Mouse (Mus musculus): Measurements from ENCODE around the gene Strap.

Strap gene

DNA sequence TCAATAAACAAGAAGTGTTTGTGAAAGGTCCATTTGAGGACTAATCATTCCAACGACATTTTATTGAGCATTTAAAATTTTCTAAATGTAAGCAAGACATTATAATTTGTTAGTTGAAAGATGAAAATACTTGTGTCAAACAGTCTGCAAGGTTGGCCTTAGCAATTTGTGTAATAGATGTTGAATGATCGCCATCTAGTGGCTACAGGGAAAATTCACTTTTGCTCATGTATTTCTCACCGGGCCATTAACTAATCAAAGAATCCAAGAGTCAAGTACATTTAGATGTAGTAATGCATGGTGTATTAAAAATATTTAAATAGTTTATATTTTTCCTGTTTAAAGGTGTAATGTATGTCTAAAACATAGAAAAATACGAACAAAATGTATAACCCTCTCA, 11.0 kb upstream of the Strap start:
- DNase-seq, result peak in 1 of 2 experiments; percentile 38

DNA sequence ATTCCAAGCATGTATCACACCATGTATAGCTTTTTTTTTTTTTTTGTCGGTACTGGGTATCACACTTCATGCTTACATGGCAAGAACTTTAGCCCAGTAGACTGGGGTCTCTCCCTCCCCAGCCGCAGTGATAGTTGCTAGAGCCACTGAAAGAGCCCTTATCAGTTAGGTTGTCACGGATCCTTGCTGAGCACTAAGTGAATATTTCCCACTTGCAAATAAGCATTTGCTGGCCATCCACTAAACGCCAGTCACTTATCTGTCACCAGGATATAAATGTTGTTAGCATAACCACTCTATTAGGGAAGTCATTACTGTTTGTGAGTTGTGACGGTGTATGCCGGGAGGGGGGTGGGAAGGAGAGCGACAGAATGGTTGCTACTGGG, 425 bp upstream of the Strap start:
- DNase-seq, result no peak

DNA sequence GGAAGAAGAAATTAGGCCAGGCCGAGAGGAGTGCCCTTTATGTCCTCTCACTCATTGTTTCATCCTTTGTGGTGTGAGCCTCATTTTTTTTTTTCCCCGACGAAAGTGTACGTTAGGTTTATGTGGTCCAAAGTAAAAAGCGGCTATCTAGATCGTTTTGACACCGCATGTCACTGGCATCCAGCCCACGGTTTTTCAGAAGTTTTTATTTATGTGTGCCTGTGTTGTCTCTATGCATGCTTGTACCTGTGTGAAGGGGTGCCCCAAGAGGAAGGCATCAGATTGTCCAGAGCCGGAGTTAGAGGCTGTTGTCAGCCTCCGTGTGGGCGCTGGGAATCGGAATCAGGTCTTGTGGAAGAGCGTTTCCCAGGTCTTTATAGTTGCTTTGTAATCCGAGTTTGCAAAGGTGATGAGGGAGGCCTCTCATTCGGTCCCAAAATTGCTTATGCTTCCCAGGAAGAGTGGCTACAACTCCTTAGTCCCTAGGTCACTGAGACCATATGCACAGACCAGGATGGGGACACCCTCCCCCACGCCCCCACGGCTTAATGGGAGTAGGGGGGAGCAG, 877 bp downstream of the Strap start:
- DNase-seq, result no peak

GRCm38 (mm10) chr6:137740972-137741371, 6.1 kb downstream of the Strap start:
- no peak for DNase-seq

- DNase-seq, result no peak
Measured at GRCm38 (mm10) chr6:137744700-137745099, 9.8 kb downstream of the Strap start.

GRCm38 (mm10) chr6:137747174-137747928, 12.5 kb downstream of the Strap start:
- peak in 1 of 2 experiments; percentile 17 for DNase-seq

GRCm38 (mm10) chr6:137751551-137752274, 16.8 kb downstream of the Strap start:
- no peak for DNase-seq

DNA sequence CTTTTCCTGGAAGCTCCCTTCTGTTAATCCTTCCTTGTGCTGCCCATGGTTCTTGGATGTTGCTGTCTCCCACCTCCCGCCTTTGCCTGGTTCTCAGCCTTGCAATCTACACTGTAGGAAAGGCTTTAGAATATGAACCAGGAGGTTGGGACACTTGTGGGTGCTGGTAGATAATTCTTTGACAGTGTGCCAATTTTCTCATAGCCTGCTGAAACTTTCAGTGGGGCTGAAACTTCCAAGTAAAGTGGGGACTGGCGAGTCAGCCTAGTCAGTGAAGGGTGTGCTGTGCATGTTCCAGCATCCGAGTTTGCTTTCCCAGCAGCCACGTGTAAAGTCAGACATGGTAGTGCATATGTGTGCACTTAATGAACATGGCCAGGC, 17.4 kb downstream of the Strap start:
- DNase-seq, result no peak

DNA sequence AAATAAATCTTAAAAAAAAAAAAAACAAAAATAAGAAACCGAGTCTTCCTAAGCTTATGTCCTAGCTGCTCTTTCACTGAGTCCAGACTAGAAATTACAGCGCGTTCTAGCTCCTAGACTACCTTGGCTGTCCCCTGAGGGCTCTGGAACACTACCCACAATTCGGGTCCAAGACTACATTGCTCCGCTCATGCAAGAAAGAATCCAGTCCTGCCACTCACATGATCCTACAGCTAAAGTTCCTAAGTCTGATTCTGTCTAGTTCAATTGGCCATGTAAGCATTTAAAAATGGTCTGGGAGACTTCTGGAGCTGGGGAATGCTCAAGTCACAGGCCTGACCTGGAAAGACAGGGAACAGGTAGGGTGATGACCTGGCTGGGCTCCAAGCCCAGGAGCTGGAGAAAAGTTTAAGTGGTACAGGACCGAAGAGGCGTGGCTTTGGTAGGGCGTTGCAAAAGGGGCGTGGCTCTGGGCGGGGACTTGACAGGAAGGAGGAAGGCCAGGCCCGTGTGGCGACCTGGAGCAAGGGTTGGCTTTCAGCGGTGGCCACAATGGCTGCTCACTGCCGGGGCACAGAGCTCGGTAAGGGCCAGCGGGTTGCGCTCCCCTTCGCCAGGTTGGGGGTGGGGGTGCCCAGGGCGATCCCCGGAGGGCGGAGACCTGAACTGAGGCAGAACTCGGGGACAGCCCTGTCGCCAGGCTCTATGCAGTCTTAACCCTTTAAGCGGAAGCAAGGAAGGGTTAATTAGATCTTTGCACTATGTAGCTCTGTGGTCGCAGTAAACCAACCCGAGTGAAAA, 19.4 kb downstream of the Strap start, which contains the start of gene Dera:
Gene Dera (plus strand): TSS at position 491 of the 801 bp plus-strand sequence.
- DNase-seq, result peak; percentile 91 to 93

DNA sequence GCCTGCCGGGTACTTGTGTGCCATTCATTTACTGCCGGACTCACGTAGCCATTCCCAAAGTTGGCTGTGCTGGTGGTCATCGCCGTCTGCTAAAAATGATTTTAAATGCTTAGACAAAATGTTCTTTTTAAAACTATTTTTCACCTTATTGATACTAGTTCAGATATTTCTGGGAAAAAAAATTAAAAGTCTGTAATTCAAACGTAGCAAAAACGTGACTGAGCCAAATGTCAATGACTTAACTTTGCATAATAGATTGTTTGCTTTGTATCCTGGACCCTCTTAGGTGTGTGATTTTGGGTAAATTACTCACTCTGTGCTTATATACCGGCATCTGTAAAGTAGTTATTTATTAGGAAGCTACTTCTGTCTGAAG, 20.0 kb downstream of the Strap start:
- DNase-seq, result no peak

GRCm38 (mm10) chr6:137756310-137756709, 21.4 kb downstream of the Strap start:
- DNase-seq, result peak in 1 of 2 experiments; percentile 20

DNA sequence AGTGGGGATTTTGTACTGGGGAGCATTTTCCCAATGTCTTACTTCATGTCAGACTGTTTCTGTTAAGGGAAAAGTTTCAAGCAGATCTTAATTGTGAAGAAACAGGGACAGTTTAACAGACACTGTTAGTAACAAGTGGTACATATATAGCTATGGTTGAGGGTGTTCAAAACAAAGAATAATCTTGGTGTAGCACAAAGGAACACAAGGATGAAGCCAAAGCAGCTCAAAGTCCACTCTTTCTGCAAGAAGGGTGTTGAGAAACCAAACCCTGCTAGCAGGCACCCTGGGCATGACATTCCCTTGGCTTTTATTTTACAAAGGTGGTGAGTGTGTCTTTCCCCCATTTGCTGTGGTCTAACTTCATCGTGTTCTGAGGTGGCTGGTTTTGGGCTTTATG, 23.0 kb downstream of the Strap start:
- no peak for DNase-seq

DNA sequence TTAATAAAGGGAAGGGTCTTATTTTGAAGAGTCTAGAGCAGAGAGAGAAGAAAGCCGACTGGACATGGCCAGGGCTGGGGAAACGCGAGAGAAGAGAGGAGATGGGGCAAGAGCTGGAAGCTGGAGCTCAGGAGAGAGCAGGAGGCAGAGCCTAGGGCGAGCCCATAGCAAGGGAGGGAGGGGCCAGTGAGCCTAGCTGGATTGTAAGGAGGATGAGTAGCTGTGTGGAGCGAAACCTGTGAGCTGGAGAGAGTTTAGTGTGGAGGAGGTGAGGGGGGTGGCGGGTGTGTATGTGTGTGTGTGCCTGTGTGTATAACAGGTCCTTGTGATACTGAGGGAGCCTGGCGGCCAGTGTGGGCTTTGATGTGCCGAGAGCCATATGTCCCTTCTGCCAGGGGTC, 24.8 kb downstream of the Strap start:
- DNase-seq, result no peak

DNA sequence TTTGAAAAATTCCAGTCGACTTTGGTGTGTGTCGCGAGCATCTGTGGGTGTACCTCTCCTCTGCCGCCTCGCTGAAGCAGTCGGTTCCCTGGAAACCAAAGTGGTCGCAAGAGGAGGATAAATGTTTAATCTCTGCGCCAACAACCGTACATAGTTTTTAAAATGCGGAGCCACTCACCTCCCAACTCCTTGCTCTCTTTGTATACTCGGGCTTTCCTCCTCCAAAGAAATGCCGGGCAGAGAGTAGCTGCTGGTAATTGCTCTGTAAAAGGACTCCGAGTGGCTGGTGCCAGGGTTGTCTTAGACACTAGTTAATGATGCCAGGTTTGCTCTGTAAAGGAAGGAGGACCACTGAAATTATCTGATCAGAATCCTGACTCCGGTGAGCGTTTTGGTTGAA, 26.1 kb downstream of the Strap start:
- DNase-seq, result peak in 1 of 2 experiments; percentile 5

DNA sequence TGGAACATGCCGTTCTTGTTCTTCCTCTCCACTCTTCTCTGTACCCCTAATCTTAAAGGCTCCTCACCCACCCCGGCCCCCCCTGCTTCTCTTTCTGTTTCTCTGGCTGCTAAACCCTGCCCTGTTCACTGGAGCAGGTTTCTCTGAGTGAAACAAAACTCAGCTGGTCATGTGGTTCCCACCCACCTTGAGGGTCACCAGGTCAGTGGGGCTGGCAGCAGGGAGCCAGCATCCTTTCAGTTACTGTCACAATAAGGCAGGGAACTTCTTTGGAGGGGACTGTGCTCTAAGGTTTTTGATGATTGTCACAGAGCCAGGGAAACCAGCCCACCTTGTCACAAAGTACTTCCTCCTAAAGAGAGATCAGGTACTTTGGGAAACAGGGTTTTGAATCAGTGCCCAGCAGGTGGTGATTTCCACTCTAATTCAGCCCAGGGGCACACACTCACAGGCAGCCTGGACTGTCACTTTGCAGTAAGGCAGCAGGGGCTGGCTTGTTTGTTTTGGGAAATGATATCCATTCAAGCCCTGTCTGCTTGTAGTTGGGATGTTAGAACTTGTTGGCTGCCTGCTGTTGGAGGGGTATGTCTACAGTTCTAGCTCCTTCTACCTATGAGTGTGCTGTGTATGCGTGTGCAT, 29.8 kb downstream of the Strap start:
- DNase-seq, result no peak

DNA sequence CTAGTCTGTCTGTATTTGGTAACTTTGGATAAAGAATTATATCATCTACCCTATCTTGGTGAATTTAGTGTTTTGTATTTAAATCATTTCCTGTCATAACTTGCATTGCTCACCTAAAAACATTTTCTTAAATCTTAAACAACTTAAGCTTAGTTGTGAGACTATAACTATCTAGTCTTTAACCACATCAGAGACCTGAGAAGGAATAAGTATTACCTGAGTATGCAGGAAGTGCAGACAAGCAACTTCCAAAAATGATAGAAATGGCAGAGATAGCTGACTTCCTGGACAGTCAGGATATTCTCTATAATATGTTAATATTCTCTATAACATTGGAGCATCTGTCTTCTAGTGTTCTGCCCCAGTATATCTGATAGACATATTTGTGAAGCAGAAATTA, 31.3 kb downstream of the Strap start:
- no peak for DNase-seq

- no peak for DNase-seq
Measured at GRCm38 (mm10) chr6:137771621-137772250, 36.9 kb downstream of the Strap start.

GRCm38 (mm10) chr6:137772918-137773636, 38.2 kb downstream of the Strap start:
- DNase-seq, result no peak

DNA sequence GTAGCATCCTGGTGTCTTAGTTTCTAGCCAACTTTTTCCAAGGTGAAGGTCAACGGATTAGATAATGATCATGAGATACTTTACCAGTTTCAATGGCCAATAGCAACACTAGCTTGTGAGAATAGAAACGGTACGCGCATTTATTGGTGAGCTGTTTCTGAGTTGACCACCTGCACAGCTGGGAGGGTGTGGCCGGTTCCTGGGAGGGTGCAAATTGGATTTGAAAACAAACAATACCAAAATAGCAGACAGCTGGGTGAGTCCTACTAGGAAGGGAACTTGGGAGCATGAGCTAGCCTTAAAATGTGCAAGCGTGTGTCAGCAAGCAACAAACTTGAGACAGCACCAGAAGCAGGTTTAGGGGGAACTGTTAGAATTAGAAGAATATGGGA, 38.8 kb downstream of the Strap start:
- no peak for DNase-seq

- no peak for DNase-seq
Measured at GRCm38 (mm10) chr6:137774166-137774565, 39.3 kb downstream of the Strap start.

DNA sequence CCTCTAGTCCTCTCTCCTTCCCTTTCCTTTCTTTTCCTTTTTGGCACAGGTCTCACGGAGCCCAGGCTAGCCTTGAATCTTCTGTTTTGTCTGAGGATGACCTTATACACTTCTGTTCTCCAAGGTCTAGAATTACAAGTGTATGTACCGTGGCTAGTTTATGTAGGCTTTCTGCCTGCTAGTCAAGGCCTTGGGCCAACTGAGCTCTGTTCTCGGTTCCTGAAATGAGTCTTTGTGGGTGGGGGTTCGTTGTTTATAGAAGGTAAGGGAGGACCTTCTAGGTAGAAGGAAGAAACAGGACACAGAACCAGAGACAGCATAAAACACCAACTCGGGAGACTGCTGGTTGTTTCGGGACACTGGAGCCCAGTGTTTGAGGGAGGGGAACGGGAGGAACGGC, 40.3 kb downstream of the Strap start:
- DNase-seq, result no peak

DNA sequence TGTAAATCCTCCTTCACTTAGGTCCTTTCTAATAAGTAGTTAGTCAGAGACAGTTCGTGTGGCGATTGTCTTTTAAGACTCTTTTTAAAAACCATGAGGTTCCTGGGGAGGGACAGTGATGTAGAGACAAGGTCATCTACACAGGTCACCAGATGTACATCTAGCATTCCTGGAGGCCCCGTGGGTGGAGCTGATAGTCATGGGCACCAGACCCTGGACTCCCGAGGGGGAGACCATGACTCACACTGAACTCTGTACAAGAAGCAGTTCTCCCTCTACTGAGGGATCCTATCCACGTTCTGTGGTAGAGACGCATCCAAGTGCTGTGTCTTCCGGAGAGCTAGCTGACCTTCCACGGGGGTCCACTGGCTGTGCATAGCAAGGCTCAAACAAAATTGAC, 42.1 kb downstream of the Strap start:
- no peak for DNase-seq
